Mouse (Mus musculus) E14TG2a.4 (cell line): ENCODE measurements around the gene Ptprt.

ENCODE experiments used
- H3K27me3 ChIP-seq: 2 replicates; pipeline ENCODE4 v1.6.1; 2014; ENCODE audit warnings: low read length, control low read depth; ENCODE audit not compliant: insufficient read depth
- H3K36me3 ChIP-seq: 2 replicates; pipeline ENCODE4 v1.6.1; 2014; ENCODE audit warnings: low read length, control low read depth; ENCODE audit not compliant: insufficient read depth
- H3K4me1 ChIP-seq: replicated peaks from 2 replicates; pipeline ENCODE4 v1.6.1; 2014; ENCODE audit warnings: low read depth, low read length, control low read depth
- H3K4me3 ChIP-seq: replicated peaks from 2 replicates; pipeline ENCODE4 v1.5.1; 2014; ENCODE audit warnings: mild to moderate bottlenecking, low read length
- H3K9me3 ChIP-seq: 2 replicates; pipeline ENCODE4 v1.6.1; 2014; ENCODE audit warnings: low read length, control low read depth
- CTCF ChIP-seq: conservative IDR thresholded peaks from 2 replicates; pipeline ENCODE4 v1.5.1; 2014; ENCODE audit warnings: low read length
- NANOG ChIP-seq: IDR thresholded peaks from 2 replicates; pipeline ENCODE4 v1.6.1; 2014; ENCODE audit warnings: borderline replicate concordance, low read length, mixed read lengths
- POU5F1 ChIP-seq: IDR thresholded peaks from 2 replicates; pipeline ENCODE4 v1.6.1; 2014; ENCODE audit warnings: low read length, borderline replicate concordance

The Ptprt gene

DNA sequence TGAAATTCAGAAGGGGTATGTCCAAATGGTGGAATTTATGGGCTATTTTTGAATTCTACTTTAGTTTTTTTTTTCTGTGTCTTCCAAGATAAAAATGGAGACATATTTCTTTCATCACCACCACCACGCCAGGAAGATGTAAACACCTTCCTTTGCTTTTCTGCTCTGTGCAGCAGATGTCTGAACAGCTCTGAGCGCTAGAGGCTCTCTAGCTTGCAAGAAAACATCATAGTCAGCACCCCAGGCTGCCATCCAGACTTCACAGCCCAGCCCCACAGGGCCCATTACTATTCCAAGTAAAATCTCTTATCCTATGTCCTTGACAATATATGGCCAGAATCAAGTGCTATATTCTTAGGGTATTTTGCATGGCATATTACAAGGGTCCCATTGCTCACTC is 542.9 kb downstream of the Ptprt start:
- H3K4me3 ChIP-seq = no peak overlapping the region
- H3K36me3 ChIP-seq = no peaks in the 10 kb centered on the region
- H3K9me3 ChIP-seq = no peaks in the 10 kb centered on the region
- TF ChIP-seq CTCF (no peak), NANOG (no peak), POU5F1 (no peak)
- no peaks in the 10 kb centered on the region for H3K4me1 ChIP-seq
- H3K27me3 ChIP-seq = no peaks in the 10 kb centered on the region

DNA sequence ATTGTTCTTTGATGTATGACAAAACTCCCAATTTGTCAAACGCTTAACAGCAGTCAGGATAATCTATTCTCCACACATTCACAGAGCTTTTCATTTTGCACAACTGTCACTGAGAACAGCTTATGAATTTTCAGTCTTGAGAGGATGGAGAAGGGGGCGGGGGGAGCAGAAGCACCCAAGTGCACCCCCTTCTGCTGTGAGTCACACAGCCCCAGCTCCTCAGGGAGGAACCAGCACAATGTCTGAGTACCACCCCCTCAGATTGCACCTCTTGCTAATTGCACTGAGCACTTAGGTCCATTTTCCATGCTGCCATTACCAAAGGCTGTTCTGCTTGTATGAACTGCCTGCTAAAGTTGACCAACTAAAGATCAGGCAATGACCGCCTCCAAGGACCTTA is 578.6 kb downstream of the Ptprt start:
- TF ChIP-seq POU5F1 = no peak
- no peak for TF ChIP-seq NANOG
- no peak for TF ChIP-seq CTCF
- Histone ChIP-seq H3K27me3 (no peaks in the 10 kb centered on the region), H3K4me3 (no peak overlapping the region), H3K4me1 (no peaks in the 10 kb centered on the region), H3K9me3 (peaks cover 3% of the 10 kb centered on the region; the same call in 1 of the 2 replicates), H3K36me3 (no peaks in the 10 kb centered on the region)

DNA sequence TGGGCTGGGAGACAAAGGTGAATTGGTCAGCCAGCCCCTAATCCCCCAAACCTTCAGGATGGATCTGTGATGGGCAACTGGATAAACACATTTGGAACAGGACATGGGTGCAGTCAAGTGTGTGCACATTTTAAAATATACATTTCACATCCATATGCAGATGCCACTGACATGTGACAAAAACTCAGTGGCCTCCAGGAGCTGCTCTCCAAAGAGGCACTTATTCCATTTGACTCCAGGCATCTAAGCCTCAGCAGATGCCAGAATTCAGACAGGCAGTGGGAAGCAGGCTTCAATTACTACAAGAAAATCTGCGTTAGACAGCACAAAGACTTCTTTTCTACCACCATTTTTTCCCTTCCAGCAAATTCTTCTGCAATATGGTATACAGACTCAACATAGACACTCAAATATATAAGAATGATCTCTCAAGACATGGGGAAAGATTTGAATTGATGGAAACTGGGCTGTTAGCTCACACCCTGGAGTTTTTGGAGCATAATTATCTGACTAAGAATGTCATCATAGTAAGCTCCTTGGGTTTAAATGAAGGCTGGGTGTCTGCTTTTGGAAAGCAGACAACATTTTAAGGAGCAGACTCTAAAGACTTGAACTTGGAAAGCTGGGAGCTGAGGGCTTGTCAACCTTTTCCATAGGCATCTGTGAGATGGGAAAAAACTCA is 580.1 kb downstream of the Ptprt start:
- Histone ChIP-seq H3K36me3 (no peaks in the 10 kb centered on the region), H3K4me1 (no peaks in the 10 kb centered on the region), H3K27me3 (no peaks in the 10 kb centered on the region), H3K4me3 (no peak overlapping the region), H3K9me3 (peaks cover 4% of the 10 kb centered on the region; the same call in 1 of the 2 replicates)
- no peak for TF ChIP-seq NANOG
- TF ChIP-seq CTCF = no peak
- no peak for TF ChIP-seq POU5F1

DNA sequence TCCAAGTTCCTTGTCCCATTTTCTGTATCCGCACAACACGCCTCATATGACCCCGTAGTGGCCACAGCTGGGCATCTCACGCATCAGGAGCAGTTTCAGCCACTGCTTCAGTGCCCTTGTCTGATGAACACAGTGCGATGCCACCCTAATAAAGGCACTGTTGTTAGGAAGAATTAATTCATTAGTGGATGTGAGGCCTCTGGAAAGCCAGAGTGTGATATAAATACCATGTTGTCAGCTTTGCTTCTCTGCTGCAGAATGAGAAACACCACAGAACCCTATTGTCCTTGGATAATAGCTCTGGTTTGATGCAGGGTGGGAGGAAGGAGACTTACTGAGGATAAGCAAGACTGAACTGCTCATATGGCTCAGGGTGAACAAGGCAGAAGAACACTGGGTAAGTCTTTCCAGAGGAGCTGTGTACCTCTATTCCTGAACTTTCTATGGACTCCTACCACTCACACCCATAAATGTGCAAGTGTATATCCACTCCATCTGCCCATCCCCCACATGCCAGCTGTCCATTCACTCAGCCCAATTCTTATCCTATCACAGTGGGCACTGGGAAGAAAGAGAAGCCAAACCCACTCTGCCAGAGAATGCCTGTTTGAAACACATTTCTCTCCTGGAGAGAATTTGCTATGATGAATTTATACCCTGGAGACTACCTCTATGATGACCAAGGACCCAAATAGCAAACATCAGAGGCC is 582.2 kb downstream of the Ptprt start:
- Histone ChIP-seq H3K27me3 (no peaks in the 10 kb centered on the region), H3K4me1 (no peaks in the 10 kb centered on the region), H3K9me3 (peaks cover 11% of the 10 kb centered on the region), H3K4me3 (no peak overlapping the region), H3K36me3 (no peaks in the 10 kb centered on the region)
- TF ChIP-seq CTCF (no peak), NANOG (no peak)

DNA sequence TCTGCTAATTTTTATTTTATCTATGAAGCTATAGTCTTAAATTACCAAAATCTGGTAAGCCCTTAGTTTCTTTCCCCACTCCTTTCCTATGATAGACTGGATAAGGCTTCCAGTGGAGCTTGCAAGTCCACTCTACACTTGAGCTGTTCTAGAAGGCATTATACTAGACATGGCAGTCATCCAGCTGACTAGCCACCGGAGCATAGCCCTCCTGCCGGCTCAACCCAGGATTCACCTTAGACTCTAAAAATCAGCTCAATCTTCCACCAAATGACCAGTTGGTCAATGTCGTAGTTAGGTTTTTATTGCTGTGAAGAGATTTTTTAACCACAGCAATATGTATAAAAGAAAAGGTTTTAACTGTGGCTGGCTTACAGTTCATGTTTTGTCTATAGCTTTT is 608.1 kb downstream of the Ptprt start:
- Histone ChIP-seq H3K36me3 (no peaks in the 10 kb centered on the region), H3K4me3 (no peak overlapping the region), H3K4me1 (no peaks in the 10 kb centered on the region), H3K9me3 (no peaks in the 10 kb centered on the region), H3K27me3 (no peaks in the 10 kb centered on the region)
- TF ChIP-seq NANOG (no peak), CTCF (no peak), POU5F1 (no peak)

DNA sequence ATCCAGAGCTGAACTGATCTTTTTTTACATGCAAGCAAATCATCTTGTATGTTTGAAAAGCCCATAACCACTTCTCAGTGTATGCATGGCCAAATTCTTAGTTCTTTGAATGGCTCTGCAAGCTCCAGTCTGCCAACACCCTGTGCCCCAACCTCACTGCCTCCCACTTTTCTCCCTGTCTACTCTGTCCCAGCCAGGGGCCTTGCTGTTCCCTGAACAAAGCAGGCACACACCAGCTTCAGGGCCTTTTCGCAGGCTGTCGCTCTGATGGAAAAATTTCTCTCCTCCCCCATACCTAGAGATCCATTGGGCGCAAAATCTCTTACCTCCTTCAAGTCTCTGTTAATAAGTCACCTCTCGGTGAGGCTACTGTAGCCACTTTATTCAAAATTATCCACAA is 610.7 kb downstream of the Ptprt start:
- Histone ChIP-seq H3K9me3 (no peaks in the 10 kb centered on the region), H3K27me3 (no peaks in the 10 kb centered on the region), H3K4me1 (no peaks in the 10 kb centered on the region), H3K4me3 (no peak overlapping the region), H3K36me3 (no peaks in the 10 kb centered on the region)
- TF ChIP-seq CTCF = no peak
- no peak for TF ChIP-seq NANOG
- no peak for TF ChIP-seq POU5F1

DNA sequence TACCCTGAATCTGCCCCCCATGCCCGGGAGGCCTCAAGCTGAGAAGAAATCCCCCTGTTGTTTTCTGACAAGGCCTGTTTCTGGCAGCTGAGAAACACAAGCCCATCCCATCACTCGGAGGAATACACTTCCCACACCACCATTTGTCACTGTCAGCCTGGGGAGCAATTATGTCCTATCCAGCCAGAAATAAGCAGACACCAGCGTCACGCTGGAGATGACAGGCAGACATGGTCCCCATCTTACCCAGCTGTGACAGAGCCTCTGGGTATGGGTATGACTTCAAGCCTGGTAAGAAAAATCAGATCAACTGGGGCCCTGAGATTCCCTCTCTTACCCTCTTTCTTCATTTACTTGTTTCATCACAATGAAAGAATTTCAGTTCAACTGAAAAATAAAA is 625.3 kb downstream of the Ptprt start:
- Histone ChIP-seq H3K27me3 (no peaks in the 10 kb centered on the region), H3K36me3 (no peaks in the 10 kb centered on the region), H3K4me1 (no peaks in the 10 kb centered on the region), H3K4me3 (no peak overlapping the region), H3K9me3 (no peaks in the 10 kb centered on the region)
- TF ChIP-seq NANOG (no peak), CTCF (no peak), POU5F1 (no peak)

DNA sequence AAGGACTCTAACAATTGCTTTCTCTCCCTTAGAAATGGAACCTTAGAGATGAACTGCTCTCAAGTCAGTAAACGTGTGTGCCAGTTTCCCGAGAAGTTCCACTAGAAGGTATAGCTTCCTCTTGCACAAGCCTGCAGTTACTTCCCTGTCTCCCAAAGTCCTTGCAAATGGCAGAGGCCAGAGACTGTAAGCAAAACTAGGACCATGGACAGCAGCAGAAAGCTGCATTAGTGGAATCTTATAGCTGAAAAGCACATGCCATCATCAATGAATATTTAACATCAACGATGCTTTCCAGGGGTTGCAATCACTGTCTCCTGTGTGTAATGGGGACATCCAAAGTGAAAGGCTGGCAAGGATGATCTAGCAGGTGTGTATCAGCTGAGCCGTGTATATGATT is 629.3 kb downstream of the Ptprt start:
- Histone ChIP-seq H3K27me3 (no peaks in the 10 kb centered on the region), H3K4me1 (no peaks in the 10 kb centered on the region), H3K4me3 (no peak overlapping the region), H3K36me3 (no peaks in the 10 kb centered on the region), H3K9me3 (no peaks in the 10 kb centered on the region)
- TF ChIP-seq POU5F1 (no peak), CTCF (no peak), NANOG (no peak)

DNA sequence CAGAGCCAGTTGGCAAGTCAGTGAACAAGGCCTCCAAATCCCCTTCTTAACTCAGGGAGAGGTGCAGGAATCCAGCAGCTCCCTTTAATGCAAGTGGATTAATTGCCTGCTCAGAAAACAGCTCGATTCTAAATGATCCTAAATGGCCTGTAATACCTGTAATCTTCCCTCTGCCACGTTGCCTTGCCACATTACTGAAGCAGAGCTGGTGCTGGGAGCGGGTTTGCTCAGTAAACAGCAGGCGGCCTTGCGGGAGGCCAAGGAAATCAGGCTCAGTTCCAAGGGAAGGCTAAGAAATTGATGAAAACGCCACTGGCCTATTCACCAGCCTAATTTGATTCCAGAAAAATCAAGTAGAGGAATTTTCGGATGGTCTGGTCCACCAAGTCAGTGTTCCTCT is 659.9 kb downstream of the Ptprt start:
- no peaks in the 10 kb centered on the region for H3K36me3 ChIP-seq
- no peaks in the 10 kb centered on the region for H3K27me3 ChIP-seq
- H3K4me1 ChIP-seq = no peaks in the 10 kb centered on the region
- H3K9me3 ChIP-seq = no peaks in the 10 kb centered on the region
- H3K4me3 ChIP-seq = no peak overlapping the region
- TF ChIP-seq NANOG (no peak), POU5F1 (no peak), CTCF (no peak)
